Mouse (Mus musculus) lung, postnatal 0 days (tissue): ENCODE measurements around the gene Cdc42bpa. TPM values are rescaled to one million over a fixed set of nuclear protein-coding genes. Genes with fewer than 3 reads are reported as not detected.

Experiments used
- ATAC-seq: fragments of 200-750 bp; cut with Nextera tagmentation; 2 replicates; pipeline ENCODE4 v1.8.0; 2017; ENCODE audit warnings: moderate library complexity
- DNase-seq: peaks from one replicate; pipeline ENCODE4 v3.0.0-alpha.2; 2016; ENCODE audit warnings: low spot score
- H3K27ac ChIP-seq: fragments of 300-500 bp; sonication (generic); 2 replicates; pipeline ENCODE4 v1.5.1; 2014; ENCODE audit warnings: antibody characterized with exemption, mild to moderate bottlenecking, low read length, mixed read lengths
- H3K27me3 ChIP-seq: fragments of 300-500 bp; sonication (generic); replicated peaks from 2 replicates; pipeline ENCODE4 v1.6.1; 2014; ENCODE audit warnings: low read length, mixed read lengths; ENCODE audit not compliant: insufficient read depth
- H3K36me3 ChIP-seq: fragments of 300-500 bp; sonication (generic); 2 replicates; pipeline ENCODE4 v1.6.1; 2014; ENCODE audit warnings: low read length, mixed read lengths; ENCODE audit not compliant: insufficient read depth
- H3K4me1 ChIP-seq: fragments of 300-500 bp; sonication (generic); 2 replicates; pipeline ENCODE4 v1.6.1; 2014; ENCODE audit warnings: antibody characterized with exemption, low read depth, low read length, mixed read lengths; ENCODE audit not compliant: insufficient read depth
- H3K4me2 ChIP-seq: fragments of 300-500 bp; sonication (generic); replicated peaks from 2 replicates; pipeline ENCODE4 v1.6.1; 2014; ENCODE audit warnings: low read depth, mild to moderate bottlenecking, low read length, moderate library complexity, mixed read lengths
- H3K4me3 ChIP-seq: fragments of 300-500 bp; sonication (generic); 2 replicates; pipeline ENCODE4 v1.5.1; 2014; ENCODE audit warnings: low read depth, low read length
- H3K9ac ChIP-seq: fragments of 300-500 bp; sonication (generic); replicated peaks from 2 replicates; pipeline ENCODE4 v1.6.1; 2014; ENCODE audit warnings: low read depth, mild to moderate bottlenecking
- H3K9me3 ChIP-seq: fragments of 300-500 bp; sonication (generic); 2 replicates; pipeline ENCODE4 v1.6.1; 2016; ENCODE audit warnings: low read length, mixed read lengths
- CTCF ChIP-seq: IDR thresholded peaks from 2 replicates; pipeline ENCODE4 v1.5.1; 2016; ENCODE audit warnings: antibody characterized with exemption, mild to moderate bottlenecking
- EP300 ChIP-seq: IDR thresholded peaks from 2 replicates; pipeline ENCODE4 v1.6.1; 2016; ENCODE audit warnings: antibody characterized with exemption, mild to moderate bottlenecking, control low read depth
- WGBS: fragments of 180-500 bp; shearing (Covaris S2); extraction: QIAGEN DNeasy Blood & Tissue Kit; methylation state at CpG from one replicate; pipeline ENCODE4 v1.1.7; 2014; 5-methylcytosine and 5-hydroxymethylcytosine counted together
- polyA plus RNA-seq: library from polyadenylated mRNA; unstranded; fragments of >200 nt; fragmentation: Nextera tagmentation; extraction: Ambion mirVana; gene quantifications from 2 replicates; pipeline ENCODE4 v1.2.1, GENCODE M21; 2015

The Cdc42bpa gene
- polyA plus RNA-seq, 1 experiment from 2014 or later, result 17.9 TPM

DNA sequence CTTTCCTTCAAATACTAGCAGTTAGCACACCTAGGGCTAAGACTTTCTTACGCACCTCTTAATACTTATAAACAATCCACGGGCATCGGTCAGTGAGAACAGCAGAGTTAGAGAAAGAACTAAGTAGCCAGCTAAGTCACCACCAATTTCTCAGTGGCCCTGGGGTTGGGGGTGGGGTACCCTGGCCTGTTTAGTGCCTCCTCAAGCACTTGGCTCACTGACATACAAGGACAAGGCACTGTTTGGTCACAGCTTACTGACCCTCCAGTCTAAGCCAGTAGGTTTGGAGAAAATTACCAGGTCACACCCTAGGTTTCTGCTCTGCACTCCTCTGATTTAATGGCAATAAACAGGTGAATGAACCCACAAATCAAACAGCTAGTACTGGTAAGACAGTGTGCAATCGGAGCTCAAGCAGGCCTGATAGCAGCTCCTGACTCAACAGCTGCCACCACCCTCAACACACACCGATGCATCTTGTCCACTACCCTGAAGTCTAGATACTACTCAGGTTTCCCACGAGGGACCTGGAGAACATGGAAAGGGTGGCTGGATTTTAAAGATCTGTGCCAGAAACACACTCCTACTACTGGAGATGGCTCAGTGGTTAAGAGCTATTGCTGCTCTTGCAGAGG lies 223.4 kb downstream of the Cdc42bpa start:
- no peaks in the 10 kb centered on the region for H3K4me1 ChIP-seq
- H3K4me2 ChIP-seq, result no peak overlapping the region
- TF ChIP-seq CTCF, result no peak
- no peak for TF ChIP-seq EP300
- no peaks in the 10 kb centered on the region for H3K27me3 ChIP-seq
- no peaks in the 10 kb centered on the region for H3K36me3 ChIP-seq
- DNase-seq (no peak), ATAC-seq (no peak)
- no peaks in the 10 kb centered on the region for H3K9me3 ChIP-seq
- WGBS, result 86% methylated on average over 6 of the region's 6 CpGs
- no peak overlapping the region for H3K4me3 ChIP-seq
- no peak overlapping the region for H3K27ac ChIP-seq
- no peak overlapping the region for H3K9ac ChIP-seq

DNA sequence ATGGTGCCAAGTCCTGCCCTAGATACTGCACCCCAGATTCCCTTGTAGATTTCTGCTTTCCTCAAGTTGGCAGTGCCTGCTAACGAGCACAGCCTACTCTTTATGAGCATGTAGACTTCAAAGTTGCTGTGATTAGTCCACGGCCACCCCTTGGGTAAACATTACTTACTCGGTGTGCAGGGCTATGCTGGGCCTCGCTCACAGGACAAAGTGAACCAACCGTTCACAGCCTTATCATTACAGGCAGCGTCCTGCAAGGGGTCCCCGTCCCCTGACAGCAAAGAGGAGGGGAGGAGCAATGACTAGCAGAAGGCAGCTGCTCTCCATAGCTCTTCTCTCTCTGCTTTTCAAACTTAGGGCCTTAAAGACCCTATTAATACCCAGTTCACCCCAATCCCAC lies 224.5 kb downstream of the Cdc42bpa start:
- Histone ChIP-seq H3K36me3 (no peaks in the 10 kb centered on the region), H3K9me3 (no peaks in the 10 kb centered on the region), H3K27me3 (no peaks in the 10 kb centered on the region), H3K4me2 (no peak overlapping the region), H3K4me3 (no peak overlapping the region), H3K9ac (no peak overlapping the region), H3K27ac (no peak overlapping the region), H3K4me1 (no peaks in the 10 kb centered on the region)
- peak; percentile 21; the same call in 1 of the 2 replicates for ATAC-seq
- WGBS, result 20% methylated on average over 7 of the region's 7 CpGs
- TF ChIP-seq EP300 (no peak), CTCF (no peak)
- DNase-seq, result no peak

DNA sequence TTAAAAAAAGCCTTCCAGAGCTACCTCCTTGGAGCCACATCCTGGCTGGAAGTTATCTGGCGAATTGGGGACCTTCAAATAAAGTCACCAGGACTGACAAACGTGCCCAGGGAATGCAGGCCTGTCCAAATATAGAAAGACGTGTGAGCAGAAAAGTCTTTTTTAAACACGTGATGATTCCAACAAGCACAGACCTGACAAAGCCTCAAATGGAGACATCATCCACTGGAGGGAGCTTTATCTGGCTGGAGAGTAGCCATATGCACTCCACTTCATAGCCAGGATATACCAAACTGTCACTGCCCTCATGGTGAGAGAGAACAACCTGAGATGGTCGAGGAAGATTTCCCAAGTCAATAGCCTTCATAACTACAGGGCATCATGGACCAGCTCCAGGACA lies 225.6 kb downstream of the Cdc42bpa start:
- H3K27ac ChIP-seq, result no peak overlapping the region
- H3K4me1 ChIP-seq, result no peaks in the 10 kb centered on the region
- TF ChIP-seq CTCF, result peak; percentile 45
- no peak for TF ChIP-seq EP300
- no peaks in the 10 kb centered on the region for H3K36me3 ChIP-seq
- DNase-seq (no peak), ATAC-seq (no peak)
- no peak overlapping the region for H3K4me2 ChIP-seq
- no peaks in the 10 kb centered on the region for H3K9me3 ChIP-seq
- WGBS, result 45% methylated on average over 5 of the region's 5 CpGs
- no peak overlapping the region for H3K4me3 ChIP-seq
- H3K27me3 ChIP-seq, result no peaks in the 10 kb centered on the region
- no peak overlapping the region for H3K9ac ChIP-seq

DNA sequence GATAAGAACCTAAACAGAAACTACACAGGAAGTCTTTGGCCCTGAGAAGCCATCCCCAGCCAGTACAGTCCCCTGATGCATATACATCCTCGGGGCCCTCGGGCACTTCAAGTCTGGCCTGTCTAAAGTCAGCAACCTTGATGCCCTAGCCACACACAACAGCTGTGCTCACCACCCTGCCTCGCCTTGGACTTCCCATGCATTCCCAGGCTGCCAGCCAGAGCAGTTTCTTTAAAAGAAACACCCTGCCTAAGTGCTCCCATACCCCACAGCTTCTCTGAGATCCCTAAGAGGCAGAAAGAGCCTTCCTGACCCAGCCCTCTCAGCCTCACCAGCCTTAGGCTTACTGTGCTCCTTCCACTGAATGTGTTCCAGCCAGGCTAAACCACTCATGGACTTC lies 226.1 kb downstream of the Cdc42bpa start:
- Histone ChIP-seq H3K9me3 (no peaks in the 10 kb centered on the region), H3K4me1 (no peaks in the 10 kb centered on the region), H3K4me3 (no peak overlapping the region), H3K27me3 (no peaks in the 10 kb centered on the region), H3K36me3 (no peaks in the 10 kb centered on the region), H3K9ac (no peak overlapping the region), H3K4me2 (no peak overlapping the region), H3K27ac (no peak overlapping the region)
- WGBS, result 73% methylated on average over 3 of the region's 3 CpGs
- ATAC-seq, result no peak
- no peak for DNase-seq
- TF ChIP-seq CTCF, result no peak
- TF ChIP-seq EP300, result no peak

DNA sequence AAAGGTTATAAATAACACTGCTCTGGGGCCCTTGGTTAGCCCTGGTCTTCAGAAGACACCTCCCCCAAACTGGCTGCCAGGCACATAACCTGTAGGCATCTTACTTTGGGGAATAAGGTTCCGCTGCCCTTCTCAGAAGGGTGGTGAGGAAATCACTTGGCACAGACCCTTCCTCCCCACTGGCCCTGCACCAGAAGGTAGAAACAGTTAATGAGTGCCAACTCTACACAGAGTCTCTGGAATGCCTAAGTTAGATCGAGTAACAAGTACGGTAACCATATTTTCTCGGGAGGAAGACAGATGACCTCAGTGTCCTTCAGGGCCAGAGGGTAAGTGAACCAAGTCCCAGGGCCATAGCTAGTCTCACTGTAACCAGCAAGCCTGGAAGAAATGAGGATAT lies 228.7 kb downstream of the Cdc42bpa start:
- Histone ChIP-seq H3K27ac (no peak overlapping the region), H3K4me1 (no peaks in the 10 kb centered on the region), H3K4me2 (no peak overlapping the region), H3K9me3 (no peaks in the 10 kb centered on the region), H3K36me3 (no peaks in the 10 kb centered on the region), H3K9ac (no peak overlapping the region), H3K27me3 (no peaks in the 10 kb centered on the region), H3K4me3 (no peak overlapping the region)
- no peak for DNase-seq
- no peak for ATAC-seq
- WGBS, result 73% methylated on average over 4 of the region's 4 CpGs
- TF ChIP-seq CTCF (no peak), EP300 (no peak)

DNA sequence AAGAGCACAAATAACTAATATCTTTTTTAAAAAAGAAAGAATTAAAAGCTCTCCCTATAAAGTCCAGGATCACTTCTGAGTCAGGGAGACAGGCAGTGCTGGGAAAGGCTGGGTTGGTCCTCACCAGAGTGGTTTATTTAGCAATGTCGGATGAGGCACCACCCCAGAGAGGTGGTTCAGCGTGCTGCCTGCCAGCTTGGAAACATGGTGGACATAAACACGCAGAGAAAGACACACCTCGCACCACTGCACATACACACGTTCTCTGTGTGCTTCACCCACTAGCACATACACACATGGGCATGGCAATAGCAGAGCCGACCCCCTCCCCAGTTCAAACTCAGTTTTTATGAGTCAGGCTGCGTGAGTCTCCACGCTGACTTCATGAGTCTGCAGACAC lies 230.8 kb downstream of the Cdc42bpa start:
- TF ChIP-seq CTCF (no peak), EP300 (no peak)
- Histone ChIP-seq H3K4me2 (no peak overlapping the region), H3K27me3 (no peaks in the 10 kb centered on the region), H3K9ac (no peak overlapping the region), H3K4me1 (peaks cover 4% of the 10 kb centered on the region), H3K9me3 (no peaks in the 10 kb centered on the region), H3K36me3 (no peaks in the 10 kb centered on the region), H3K27ac (no peak overlapping the region), H3K4me3 (no peak overlapping the region)
- WGBS, result 70% methylated on average over 8 of the region's 8 CpGs
- ATAC-seq, result no peak
- DNase-seq, result no peak

DNA sequence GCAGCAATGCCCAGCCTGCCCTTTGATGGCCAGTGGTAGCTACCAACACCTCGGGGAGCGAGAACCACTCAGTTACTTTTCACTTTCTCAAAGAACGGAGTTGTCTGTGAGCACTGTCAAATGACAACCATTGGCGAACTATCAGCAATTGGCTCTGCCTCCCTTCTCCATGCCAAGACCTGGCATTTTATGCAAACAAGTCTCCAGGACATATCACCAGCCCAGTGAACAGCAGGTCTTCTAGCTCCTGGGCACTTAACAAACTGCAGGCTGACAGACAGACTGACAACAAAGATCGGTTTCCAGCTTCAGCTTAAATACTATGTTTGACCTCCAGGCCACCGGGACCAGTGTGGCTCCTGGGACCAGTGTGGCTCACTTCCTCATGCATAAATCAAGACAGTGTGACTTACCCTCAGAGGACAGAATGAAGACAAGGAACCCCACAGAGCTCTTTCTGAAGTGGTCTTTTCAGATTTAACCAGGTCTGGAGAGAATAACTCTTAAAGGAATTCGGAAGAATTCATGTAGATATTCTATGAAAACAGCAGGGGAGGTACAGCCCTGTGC lies 231.5 kb downstream of the Cdc42bpa start:
- ATAC-seq (no peak), DNase-seq (no peak)
- Histone ChIP-seq H3K36me3 (no peaks in the 10 kb centered on the region), H3K9me3 (no peaks in the 10 kb centered on the region), H3K4me2 (no peak overlapping the region), H3K9ac (no peak overlapping the region), H3K4me1 (peaks cover 4% of the 10 kb centered on the region), H3K27me3 (no peaks in the 10 kb centered on the region), H3K27ac (no peak overlapping the region), H3K4me3 (no peak overlapping the region)
- TF ChIP-seq CTCF (no peak), EP300 (no peak)
- WGBS, result 63% methylated on average over 7 of the region's 7 CpGs
